18 mouse cellular contexts compared by ENCODE assay signal in genomic region chr1:60670172-60670571, GRCm38 (mm10). TPM values are rescaled to one million over a fixed set of nuclear protein-coding genes. Genes with fewer than 3 reads are reported as not detected.
"Had no signal": no experiment of that assay in that cellular context is flagged by ENCODE, and none has a peak within 500 bp of the region (broad histone marks: within the 10 kb centered on the region; RNA-seq: fewer than 3 reads in every experiment).

No protein-coding gene starts in this region.

- H3K4me3 ChIP-seq: liver, embryonic 13.5 days; neural tube, embryonic 12.5 days; neural tube, embryonic 15.5 days had no signal

- H3K27ac ChIP-seq: neural tube, embryonic 12.5 days; neural tube, embryonic 15.5 days; stomach, postnatal 0 days had no signal

- H3K9ac ChIP-seq: liver, embryonic 13.5 days; neural tube, embryonic 12.5 days; neural tube, embryonic 15.5 days had no signal

- DNase-seq: kidney, adult 9 months; kidney, postnatal 10 days; kidney, postnatal 4 days; left cerebral cortex, postnatal 4 days; liver, embryonic 13.5 days; lung, adult 2 months; lung, postnatal 14 days; lung, postnatal 4 days; midbrain, embryonic 14.5 days; right cerebral cortex, adult 18-20 months; right cerebral cortex, postnatal 14 days; right cerebral cortex, postnatal 4 days; thymus, postnatal 36 days had no signal

- H3K36me3 ChIP-seq: liver, embryonic 13.5 days; neural tube, embryonic 12.5 days; neural tube, embryonic 15.5 days had no signal

- H3K27me3 ChIP-seq: liver, embryonic 13.5 days; neural tube, embryonic 12.5 days; neural tube, embryonic 15.5 days had no signal

- H3K9me3 ChIP-seq: liver, embryonic 13.5 days; neural tube, embryonic 12.5 days; neural tube, embryonic 15.5 days had no signal

- H3K4me2 ChIP-seq: liver, embryonic 13.5 days; midbrain, embryonic 11.5 days; neural tube, embryonic 12.5 days; neural tube, embryonic 15.5 days had no signal

RNA-seq across cellular contexts. Expression of gene Cd28, which starts 46.4 kb away (rescaled TPM):
- total RNA-seq: midbrain, postnatal 0 days had no signal
